Mouse (Mus musculus): ENCODE results near the gene Atf1.

Gene Atf1

GRCm38 (mm10) chr15:100216173-100216572 lies 11.4 kb upstream of the Atf1 start:
- no peak for DNase-seq (ENCODE audit: low spot score)

DNA sequence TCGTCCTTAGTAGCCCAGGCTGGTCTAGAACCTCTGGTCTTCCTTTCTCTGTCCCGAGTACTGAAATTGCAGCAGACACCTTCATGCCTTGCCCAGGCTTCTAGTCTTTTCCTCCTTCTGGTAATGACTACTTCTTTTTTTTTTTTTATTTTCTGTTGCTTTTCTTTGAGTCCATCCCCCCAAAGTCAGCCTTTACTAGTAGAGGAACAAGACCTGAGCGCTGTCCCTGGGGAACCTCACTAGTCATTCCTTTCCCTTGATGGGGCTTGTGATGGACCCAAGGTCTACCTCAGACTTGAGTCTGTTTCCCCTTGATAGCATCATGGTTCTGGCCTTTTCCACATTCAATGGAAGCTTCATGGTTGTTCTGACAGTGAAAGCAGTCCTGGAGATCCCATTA lies 9.6 kb upstream of the Atf1 start:
- DNase-seq (ENCODE audit: low spot score) = no peak

DNA sequence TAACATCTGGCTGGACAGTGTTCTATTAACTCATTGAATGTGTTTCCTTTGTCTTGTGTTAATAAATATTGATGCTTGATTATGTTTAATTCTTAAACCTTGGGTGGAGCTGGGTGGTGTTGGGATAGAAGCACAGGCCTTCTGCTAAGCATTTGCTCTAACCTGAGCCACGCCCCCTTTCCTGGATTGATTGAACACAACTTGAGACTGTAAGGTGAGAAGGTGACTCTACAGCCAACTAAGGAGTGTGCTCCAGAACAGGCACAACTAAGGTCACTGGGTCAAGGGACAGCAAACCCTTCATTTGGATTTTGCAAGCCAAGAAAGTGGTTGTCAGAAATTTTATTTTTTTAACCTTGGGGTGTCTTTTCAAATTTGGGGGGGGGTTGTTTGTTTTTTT lies 8.2 kb upstream of the Atf1 start:
- DNase-seq (ENCODE audit: low spot score) = peak; percentile 42

DNA sequence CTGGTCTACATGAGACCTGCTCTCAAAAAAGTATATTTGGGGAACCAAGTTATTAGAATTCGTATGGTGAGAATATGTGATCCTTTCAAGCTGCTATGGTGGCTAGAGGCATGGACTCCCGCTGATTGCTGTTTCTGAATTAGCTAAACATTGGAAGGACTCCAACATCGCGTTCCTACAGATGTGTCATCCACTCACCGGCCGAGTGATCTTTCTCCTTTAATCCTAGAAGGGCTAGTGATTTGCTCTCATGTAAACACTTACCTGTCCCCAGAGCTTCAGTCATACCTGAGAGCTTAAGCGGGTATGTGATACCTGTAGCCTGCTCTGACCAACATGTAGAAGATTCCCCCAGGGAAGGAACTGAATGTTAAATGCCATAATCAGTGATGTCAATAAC lies 6.7 kb upstream of the Atf1 start:
- no peak for DNase-seq (ENCODE audit: low spot score)

- no peak for DNase-seq (ENCODE audit: low spot score)
Measured at GRCm38 (mm10) chr15:100225381-100225780, 2.2 kb upstream of the Atf1 start.

DNA sequence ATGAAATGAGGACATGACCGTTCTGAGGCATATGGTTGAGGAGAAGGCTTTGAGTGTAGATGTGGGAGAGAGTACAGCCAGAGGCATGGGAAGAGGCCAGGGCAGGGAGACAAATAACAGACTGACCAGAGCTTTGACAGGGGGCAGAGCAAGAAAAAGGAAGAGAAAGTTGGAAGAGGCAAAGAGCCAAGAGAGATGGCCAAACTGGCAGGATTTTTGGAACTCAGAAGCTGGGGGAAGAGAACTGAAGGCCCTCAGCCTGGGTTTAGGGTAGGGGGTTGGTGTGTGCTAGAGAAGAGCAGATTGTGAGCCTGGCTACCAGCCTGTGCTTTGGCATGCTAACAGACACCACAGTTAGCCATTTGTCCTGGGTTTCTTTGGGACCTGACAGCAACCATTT lies 1.7 kb upstream of the Atf1 start:
- no peak for DNase-seq (ENCODE audit: low spot score)

GRCm38 (mm10) chr15:100227031-100227662 lies 472 bp upstream of the Atf1 start:
- DNase-seq (ENCODE audit: low spot score) = no peak

DNA sequence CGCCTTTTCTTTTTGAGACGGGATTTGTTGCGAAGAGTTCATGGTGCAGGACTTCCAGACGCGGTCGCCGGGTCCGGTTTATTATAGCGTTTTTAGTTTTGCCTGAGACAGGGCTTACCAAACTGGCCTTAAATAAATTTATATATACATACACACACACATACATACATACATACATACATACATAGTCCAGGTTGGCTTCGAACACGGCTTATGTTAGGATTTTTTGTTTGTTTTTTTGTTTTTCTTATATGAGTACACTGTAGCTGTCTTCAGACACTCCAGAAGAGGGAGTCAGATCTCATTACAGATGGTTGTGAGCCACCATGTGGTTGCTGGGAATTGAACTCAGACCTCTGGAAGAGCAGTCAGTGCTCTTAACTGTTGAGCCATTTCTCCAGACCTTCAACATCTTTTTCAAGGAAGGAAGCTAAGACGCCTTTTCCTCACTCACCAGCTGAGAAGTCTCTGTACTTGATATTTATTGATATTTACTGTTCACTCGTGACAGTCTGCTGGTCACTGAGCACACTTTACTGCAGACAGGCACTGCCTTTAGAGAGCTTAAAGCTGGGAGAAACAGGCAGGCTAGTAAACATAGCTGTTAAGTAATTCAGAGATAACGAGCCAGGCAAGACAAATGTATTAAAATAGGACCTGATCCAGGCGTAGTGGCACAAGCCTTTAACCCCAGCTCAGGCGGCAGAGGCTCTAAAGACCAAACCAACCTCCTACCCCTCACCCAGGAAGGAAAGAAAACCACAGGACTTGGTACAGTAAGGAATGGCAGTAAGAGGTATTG lies 1.1 kb downstream of the Atf1 start:
- DNase-seq (ENCODE audit: low spot score) = peak; percentile 26

DNA sequence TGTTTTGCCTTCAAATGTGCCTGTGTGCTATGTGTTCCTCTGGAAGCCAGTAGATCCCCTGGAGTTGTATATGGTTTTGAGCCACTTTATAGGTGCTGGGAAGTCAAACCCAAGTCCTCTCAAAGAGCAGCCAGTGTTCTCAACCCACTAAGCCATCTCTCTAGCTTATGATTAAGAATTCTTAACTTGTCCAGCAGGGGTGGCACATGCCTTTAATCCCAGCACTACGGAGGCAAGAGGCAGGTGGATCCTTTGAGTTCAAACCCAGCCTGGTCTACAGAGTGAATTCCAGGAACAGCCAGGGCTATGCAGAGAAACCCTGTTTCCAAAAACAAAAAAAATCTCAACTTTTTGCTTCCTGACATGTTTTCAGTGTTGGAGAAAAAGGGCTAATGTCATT lies 3.0 kb downstream of the Atf1 start:
- DNase-seq (ENCODE audit: low spot score) = peak; percentile 4

DNA sequence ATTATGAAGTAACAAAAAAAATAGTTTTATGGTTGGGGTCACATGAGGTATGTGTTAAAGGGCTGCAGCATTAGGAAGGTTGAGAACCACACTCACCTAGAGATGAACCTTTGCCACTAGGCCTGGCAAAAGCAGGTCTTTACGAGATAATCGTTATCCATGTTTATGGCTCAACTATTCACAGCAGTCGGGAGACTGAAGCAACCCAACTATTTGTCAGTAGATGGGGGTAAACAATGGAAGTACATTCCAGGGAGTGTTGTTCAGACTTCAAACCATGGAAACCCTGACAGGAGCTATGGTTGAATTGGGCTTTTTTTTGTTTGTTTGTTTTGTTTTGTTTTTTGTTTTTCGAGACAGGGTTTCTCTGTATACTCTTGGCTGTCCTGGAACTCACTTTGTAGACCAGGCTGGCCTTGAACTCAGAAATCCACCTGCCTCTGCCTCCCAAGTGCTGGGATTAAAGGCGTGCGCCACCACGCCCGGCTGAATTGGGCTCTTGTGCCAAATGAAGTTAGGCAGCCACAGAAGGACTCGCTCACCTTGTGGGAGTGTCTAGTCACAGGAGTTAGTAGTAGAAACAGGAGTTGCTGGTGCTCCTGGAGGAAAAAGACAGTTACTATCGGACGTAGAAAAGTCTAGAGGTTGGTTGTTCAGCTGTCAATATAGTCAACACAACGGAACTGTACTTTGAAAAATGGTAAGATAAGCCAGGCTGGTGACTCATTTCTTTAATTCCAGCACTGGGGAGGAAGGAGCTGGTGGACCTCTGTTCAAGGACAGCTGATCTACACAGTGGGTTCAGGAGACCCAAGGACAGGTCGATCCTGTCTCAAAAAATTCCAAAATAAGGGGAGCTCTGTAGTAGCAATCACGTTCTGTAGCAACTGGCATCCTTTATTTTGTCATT lies 4.3 kb downstream of the Atf1 start:
- no peak for DNase-seq (ENCODE audit: low spot score)

GRCm38 (mm10) chr15:100235208-100235965 lies 7.8 kb downstream of the Atf1 start:
- no peak for DNase-seq (ENCODE audit: low spot score)

GRCm38 (mm10) chr15:100236952-100237351 lies 9.3 kb downstream of the Atf1 start:
- DNase-seq (ENCODE audit: low spot score) = no peak

DNA sequence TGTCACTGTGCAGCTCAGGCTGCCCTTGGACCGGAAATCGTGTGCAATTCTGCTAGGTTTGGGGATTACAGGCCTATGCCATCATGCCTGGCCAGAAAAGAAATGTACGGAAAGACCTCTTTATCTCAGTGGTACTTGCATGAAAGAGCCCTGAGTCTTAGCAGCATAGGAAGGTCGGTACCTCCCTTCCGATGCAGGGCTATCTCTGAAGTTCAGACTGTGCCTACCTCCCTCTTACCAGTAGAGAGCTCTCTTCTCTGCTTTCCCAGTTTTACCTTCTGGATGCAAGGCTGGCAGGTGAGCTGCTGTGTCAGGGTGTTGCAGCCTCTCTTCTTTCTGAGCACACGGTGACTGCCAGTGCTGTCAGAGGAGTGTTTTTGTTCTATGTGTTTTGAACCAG lies 14.2 kb downstream of the Atf1 start:
- no peak for DNase-seq (ENCODE audit: low spot score)

DNA sequence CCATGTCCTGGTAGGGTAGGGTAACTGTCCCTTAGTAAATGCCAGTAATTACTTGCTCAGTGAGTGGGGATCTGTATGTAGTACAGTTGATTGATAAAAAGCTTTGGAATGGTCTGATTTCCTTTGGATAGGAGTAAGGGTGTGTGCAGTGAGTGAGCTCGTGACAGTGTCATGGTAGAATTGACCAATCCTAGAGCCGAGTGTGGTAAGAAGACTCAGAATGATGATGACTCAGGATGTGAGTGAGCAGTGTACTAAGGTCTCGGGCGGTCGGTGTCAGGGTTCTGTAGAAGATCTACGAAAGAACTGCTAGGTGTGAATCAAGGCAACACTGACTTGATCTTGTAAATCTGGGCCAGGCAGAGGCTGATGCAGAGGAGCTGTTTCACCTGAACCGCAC lies 18.3 kb downstream of the Atf1 start:
- DNase-seq (ENCODE audit: low spot score) = no peak

GRCm38 (mm10) chr15:100247296-100247695 lies 19.7 kb downstream of the Atf1 start:
- DNase-seq (ENCODE audit: low spot score) = no peak

DNA sequence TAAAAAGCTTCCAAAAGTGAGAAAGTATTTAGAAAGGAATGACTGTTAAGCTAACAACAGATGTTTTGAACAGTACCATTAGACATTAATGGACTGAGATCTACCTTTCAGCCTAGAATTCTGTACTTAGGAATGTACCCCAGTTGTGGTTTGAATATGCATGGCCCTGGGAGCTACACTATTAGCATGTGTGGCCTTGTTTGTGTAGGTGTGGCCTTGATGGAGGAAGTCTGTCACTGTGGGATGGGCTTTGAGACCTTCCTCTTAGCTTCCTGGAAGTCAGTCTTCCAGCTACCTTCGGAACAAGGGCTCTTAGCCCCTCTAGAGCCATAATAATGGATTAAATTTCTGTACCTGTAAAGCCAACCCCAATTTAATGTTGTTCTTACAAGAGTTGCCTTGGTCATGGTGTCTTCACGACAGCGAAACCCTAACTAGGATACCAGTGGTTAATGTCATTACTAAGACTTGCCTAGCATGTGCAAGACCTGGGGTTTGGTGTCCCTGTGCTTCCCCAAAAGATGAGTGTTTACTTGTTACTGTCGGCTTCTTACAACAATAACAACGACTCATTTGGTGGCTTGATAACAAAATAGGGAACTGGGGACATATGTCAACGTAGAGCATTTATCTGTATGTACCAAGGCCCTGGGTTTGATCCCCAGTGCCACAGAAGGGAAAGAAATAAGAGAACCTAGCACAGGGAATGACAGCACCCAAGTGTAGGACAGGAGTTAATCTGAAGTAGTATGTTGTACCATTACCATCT lies 21.2 kb downstream of the Atf1 start:
- DNase-seq (ENCODE audit: low spot score) = no peak

- DNase-seq (ENCODE audit: low spot score) = no peak
Measured at GRCm38 (mm10) chr15:100251153-100251780, 23.6 kb downstream of the Atf1 start.

DNA sequence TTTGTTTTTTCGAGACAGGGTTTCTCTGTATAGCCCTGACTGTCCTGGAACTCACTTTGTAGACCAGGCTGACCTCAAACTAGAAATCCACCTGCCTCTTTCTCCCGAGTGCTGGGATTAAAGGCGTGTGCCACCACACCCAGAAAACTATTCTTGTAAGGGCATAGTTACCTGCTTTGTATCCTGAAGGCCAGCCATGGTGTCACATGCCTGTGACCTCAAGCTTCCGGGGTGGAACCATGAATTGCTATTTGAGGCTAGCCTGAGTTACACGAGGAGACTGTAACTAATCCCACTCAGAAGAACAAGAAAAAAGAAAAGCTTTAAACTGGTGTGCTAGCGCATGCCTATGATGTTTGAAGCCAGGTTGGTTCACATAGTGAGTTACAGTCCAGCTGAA lies 28.8 kb downstream of the Atf1 start:
- DNase-seq (ENCODE audit: low spot score) = no peak

GRCm38 (mm10) chr15:100257305-100257704 lies 29.7 kb downstream of the Atf1 start:
- DNase-seq (ENCODE audit: low spot score) = no peak

DNA sequence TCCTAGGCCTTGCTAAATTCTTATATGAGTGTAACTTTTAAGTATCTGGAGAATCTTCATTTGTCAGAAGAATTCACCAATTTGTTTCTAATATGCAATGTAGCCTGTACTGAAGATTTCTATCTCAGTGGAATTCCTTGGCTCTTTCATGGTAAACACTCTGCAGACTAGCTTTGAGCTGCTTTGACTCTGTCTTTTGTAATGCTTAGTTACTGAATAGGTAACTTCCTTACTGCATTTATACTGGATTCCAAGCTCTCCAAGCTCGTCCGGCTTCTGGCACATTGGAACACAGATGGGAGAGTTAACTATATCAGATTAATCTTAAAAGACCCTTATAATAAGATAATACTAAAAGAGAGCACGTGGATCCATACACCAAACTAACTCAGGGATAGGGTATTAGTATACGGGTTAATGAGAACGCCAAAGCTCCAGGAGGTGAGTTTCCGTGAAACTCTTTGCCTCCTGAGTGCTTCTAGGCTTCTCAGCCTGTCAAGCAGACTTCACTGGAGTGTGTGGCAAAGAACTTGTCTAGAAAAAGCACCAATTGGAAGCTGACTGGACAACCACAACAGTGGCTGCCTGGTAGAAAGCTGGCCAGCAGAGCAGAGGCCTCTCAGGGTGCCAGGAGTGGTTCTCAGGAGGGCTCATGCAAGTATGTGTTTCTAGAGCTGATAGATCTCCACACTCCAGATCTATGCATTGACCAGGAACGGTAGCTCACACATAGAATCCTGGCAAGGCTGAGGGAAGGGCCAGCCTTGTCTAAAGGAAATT lies 31.2 kb downstream of the Atf1 start:
- DNase-seq (ENCODE audit: low spot score) = no peak

Data from embryo, embryonic 10.5 days (tissue).